Mouse (Mus musculus) heart, embryonic 12.5 days (tissue): Measurements from ENCODE around the gene Ctf2. TPM values are rescaled to one million over a fixed set of nuclear protein-coding genes. Genes with fewer than 3 reads are reported as not detected.

Experiments
- microRNA counts: library from miRNA; unstranded; fragments of <30 nt; microRNA quantifications from one replicate; lab custom pipeline; 2017
- microRNA-seq: library from miRNA; unstranded; fragments of <30 nt; microRNA quantifications from one replicate; pipeline ENCODE4, GENCODE M21; 2017
- polyA plus RNA-seq: library from polyadenylated mRNA; unstranded; fragments of >200 nt; fragmentation: Nextera tagmentation; extraction: Ambion mirVana; gene quantifications from 2 replicates; pipeline ENCODE4 v1.2.1, GENCODE M21; 2016

The Ctf2 gene
- polyA plus RNA-seq, 1 experiment from 2014 or later = not detected

MicroRNAs encoded within 50 kb of the gene (microRNA counts, 519-probe panel; counts per million panel counts)
- microRNA mmu-miR-762 (lab: Ali Mortazavi, UCI) = not detected

Small RNA genes lying within 50 kb of the gene (microRNA-seq; reads per million reads assigned to microRNA genes)
- not detected for gene Mir762

Other genes with a start within 250 kb of the Ctf2 start
- gene Srcap, start 220.2 kb downstream of the Ctf2 start, polyA plus RNA-seq = 51.8 and 54.3 TPM in 2 replicates
- gene Gm42715, start 212.6 kb downstream of the Ctf2 start, polyA plus RNA-seq = 8.5 and 9.1 TPM in 2 replicates
- gene Tmem265, start 170.8 kb downstream of the Ctf2 start, polyA plus RNA-seq = 1.4 and 3.1 TPM in 2 replicates
- gene Phkg2, start 158.8 kb downstream of the Ctf2 start, polyA plus RNA-seq = 34.1 and 35.9 TPM in 2 replicates
- gene Ccdc189, start 143.6 kb downstream of the Ctf2 start, polyA plus RNA-seq = 8.7 and 9.8 TPM in 2 replicates
- 38.8 and 40.0 TPM in 2 replicates for gene Rnf40, start 143.4 kb downstream of the Ctf2 start, polyA plus RNA-seq
- 12.7 and 13.7 TPM in 2 replicates for gene Zfp629, start 116.4 kb downstream of the Ctf2 start, polyA plus RNA-seq
- gene Bcl7c, start 23.2 kb downstream of the Ctf2 start, polyA plus RNA-seq = 43.3 and 49.5 TPM in 2 replicates
- gene Ctf1, start 19.4 kb downstream of the Ctf2 start, polyA plus RNA-seq = 4.3 and 5.1 TPM in 2 replicates
- gene Fbxl19, start 12.4 kb upstream of the Ctf2 start, polyA plus RNA-seq = 3.4 and 3.7 TPM in 2 replicates
- 13.3 and 14.6 TPM in 2 replicates for gene Orai3, start 37.6 kb upstream of the Ctf2 start, polyA plus RNA-seq
- 12.1 and 14.6 TPM in 2 replicates for gene Setd1a, start 44.5 kb upstream of the Ctf2 start, polyA plus RNA-seq
- not detected in 2 replicates for gene Gm49388, start 53.4 kb upstream of the Ctf2 start, polyA plus RNA-seq
- 19.0 and 21.1 TPM in 2 replicates for gene Hsd3b7, start 68.4 kb upstream of the Ctf2 start, polyA plus RNA-seq
- 44.7 and 47.4 TPM in 2 replicates for gene Stx4a, start 92.1 kb upstream of the Ctf2 start, polyA plus RNA-seq
- 1.5 and 2.2 TPM in 2 replicates for gene Stx1b, start 92.4 kb upstream of the Ctf2 start, polyA plus RNA-seq
- gene Zfp646, start 144.1 kb upstream of the Ctf2 start, polyA plus RNA-seq = 11.5 and 12.9 TPM in 2 replicates
- gene Zfp668, start 144.7 kb upstream of the Ctf2 start, polyA plus RNA-seq = 11.4 and 13.0 TPM in 2 replicates
- gene Prss53, start 158.8 kb upstream of the Ctf2 start, polyA plus RNA-seq = 1.5 and 1.7 TPM in 2 replicates
- gene Gm21974, start 163.3 kb upstream of the Ctf2 start, polyA plus RNA-seq = not detected in 2 replicates
- gene Vkorc1, start 163.5 kb upstream of the Ctf2 start, polyA plus RNA-seq = 86.6 and 106 TPM in 2 replicates
- gene Bckdk, start 171.9 kb upstream of the Ctf2 start, polyA plus RNA-seq = 129 and 142 TPM in 2 replicates
- 27.5 and 29.0 TPM in 2 replicates for gene Kat8, start 180.3 kb upstream of the Ctf2 start, polyA plus RNA-seq
- 0.59 and 0.96 TPM in 2 replicates for gene Prss8, start 197.9 kb upstream of the Ctf2 start, polyA plus RNA-seq
- gene Prss36, start 214.6 kb upstream of the Ctf2 start, polyA plus RNA-seq = 8.3 and 10.0 TPM in 2 replicates
- 331 and 335 TPM in 2 replicates for gene Fus, start 235.3 kb upstream of the Ctf2 start, polyA plus RNA-seq